Mouse (Mus musculus) right cerebral cortex, postnatal 25 days (tissue): Measurements from ENCODE around the gene Mtmr3.

ENCODE experiments used
- DNase-seq: peaks from one replicate; pipeline ENCODE4 v3.0.0; 2022

The Mtmr3 gene

GRCm38 (mm10) chr11:4594608-4595500, at the start of gene Mtmr3:
Gene Mtmr3, minus strand, starts transcription at chr11:4594863.
- DNase-seq: peak; percentile 91

- no peak for DNase-seq
Observed at GRCm38 (mm10) chr11:4643722-4644121, 49.1 kb upstream of the Mtmr3 start.

- no peak for DNase-seq
Observed at GRCm38 (mm10) chr11:4641185-4641584, 46.5 kb upstream of the Mtmr3 start.

GRCm38 (mm10) chr11:4638261-4638660, 43.6 kb upstream of the Mtmr3 start:
- no peak for DNase-seq

- peak; percentile 86 for DNase-seq
Observed at GRCm38 (mm10) chr11:4637534-4638234, 43.0 kb upstream of the Mtmr3 start, which contains the start of gene Ascc2. Gene Ascc2, plus strand, starts transcription at chr11:4637747.

- DNase-seq: no peak
Observed at GRCm38 (mm10) chr11:4636782-4637342, 42.2 kb upstream of the Mtmr3 start.

- no peak for DNase-seq
Observed at GRCm38 (mm10) chr11:4634395-4634794, 39.7 kb upstream of the Mtmr3 start.

- no peak for DNase-seq
Observed at GRCm38 (mm10) chr11:4633420-4633819, 38.8 kb upstream of the Mtmr3 start.

- no peak for DNase-seq
Observed at GRCm38 (mm10) chr11:4629861-4630280, 35.2 kb upstream of the Mtmr3 start.

- no peak for DNase-seq
Observed at GRCm38 (mm10) chr11:4627636-4628035, 33.0 kb upstream of the Mtmr3 start.

- DNase-seq: no peak
Observed at GRCm38 (mm10) chr11:4625931-4626330, 31.3 kb upstream of the Mtmr3 start.

GRCm38 (mm10) chr11:4622997-4623396, 28.3 kb upstream of the Mtmr3 start:
- no peak for DNase-seq

GRCm38 (mm10) chr11:4622442-4622986, 27.9 kb upstream of the Mtmr3 start:
- DNase-seq: no peak

GRCm38 (mm10) chr11:4621866-4622265, 27.2 kb upstream of the Mtmr3 start:
- DNase-seq: no peak

- no peak for DNase-seq
Observed at GRCm38 (mm10) chr11:4620501-4621108, 25.9 kb upstream of the Mtmr3 start.

- peak; percentile 43 for DNase-seq
Observed at GRCm38 (mm10) chr11:4620017-4620485, 25.4 kb upstream of the Mtmr3 start, which contains the start of gene Gm11032. Gene Gm11032, plus strand, starts transcription at chr11:4620067.

GRCm38 (mm10) chr11:4611904-4612303, 17.2 kb upstream of the Mtmr3 start:
- no peak for DNase-seq

GRCm38 (mm10) chr11:4606541-4606940, 11.9 kb upstream of the Mtmr3 start:
- no peak for DNase-seq

GRCm38 (mm10) chr11:4605414-4605813, 10.8 kb upstream of the Mtmr3 start:
- DNase-seq: no peak

- DNase-seq: no peak
Observed at GRCm38 (mm10) chr11:4604441-4604840, 9.8 kb upstream of the Mtmr3 start.

- no peak for DNase-seq
Observed at GRCm38 (mm10) chr11:4602691-4603441, 8.2 kb upstream of the Mtmr3 start.

GRCm38 (mm10) chr11:4601890-4602289, 7.2 kb upstream of the Mtmr3 start:
- no peak for DNase-seq
